Mouse (Mus musculus) limb, embryonic 15.5 days (tissue): ENCODE results near the gene Ppfia3. TPM values are rescaled to one million over a fixed set of nuclear protein-coding genes. Genes with fewer than 3 reads are reported as not detected.

Experiments used
- ATAC-seq: fragments of 200-750 bp; cut with Nextera tagmentation; 2 replicates; pipeline ENCODE4 v1.8.0; 2017; ENCODE audit warnings: low read depth, moderate TSS enrichment; ENCODE audit not compliant: insufficient number of reproducible peaks, low FRiP score, low TSS enrichment
- H3K27ac ChIP-seq: fragments of 300-500 bp; sonication (generic); 2 replicates; pipeline ENCODE4 v1.5.1; 2015; ENCODE audit warnings: moderate library complexity, mild to moderate bottlenecking, inconsistent platforms
- H3K27me3 ChIP-seq: fragments of 300-500 bp; sonication (generic); 2 replicates; pipeline ENCODE4 v1.6.1; 2015; ENCODE audit warnings: inconsistent platforms
- H3K36me3 ChIP-seq: fragments of 300-500 bp; sonication (generic); 2 replicates; pipeline ENCODE4 v1.6.1; 2015; ENCODE audit warnings: inconsistent platforms
- H3K4me1 ChIP-seq: fragments of 300-500 bp; sonication (generic); 2 replicates; pipeline ENCODE4 v1.6.1; 2015; ENCODE audit warnings: inconsistent platforms
- H3K4me2 ChIP-seq: fragments of 300-500 bp; sonication (generic); 2 replicates; pipeline ENCODE4 v1.6.1; 2015; ENCODE audit warnings: mild to moderate bottlenecking, inconsistent platforms
- H3K4me3 ChIP-seq: fragments of 300-500 bp; sonication (generic); 2 replicates; pipeline ENCODE4 v1.5.1; 2015; ENCODE audit warnings: mild to moderate bottlenecking, inconsistent platforms
- H3K9ac ChIP-seq: fragments of 300-500 bp; sonication (generic); 2 replicates; pipeline ENCODE4 v1.6.1; 2015; ENCODE audit warnings: inconsistent platforms
- H3K9me3 ChIP-seq: fragments of 300-500 bp; sonication (generic); 2 replicates; pipeline ENCODE4 v1.6.1; 2016; ENCODE audit warnings: inconsistent platforms
- WGBS: fragments of 180-500 bp; shearing (Covaris S2); methylation state at CpG from one replicate; pipeline ENCODE4 v1.1.7; 2015; 5-methylcytosine and 5-hydroxymethylcytosine counted together
- polyA plus RNA-seq: library from polyadenylated mRNA; unstranded; fragments of >200 nt; fragmentation: Nextera tagmentation; extraction: Ambion mirVana; gene quantifications from 2 replicates; pipeline ENCODE4 v1.2.1, GENCODE M21; 2015

Gene Ppfia3
- 7.8 and 9.1 TPM in 2 replicates for polyA plus RNA-seq

DNA sequence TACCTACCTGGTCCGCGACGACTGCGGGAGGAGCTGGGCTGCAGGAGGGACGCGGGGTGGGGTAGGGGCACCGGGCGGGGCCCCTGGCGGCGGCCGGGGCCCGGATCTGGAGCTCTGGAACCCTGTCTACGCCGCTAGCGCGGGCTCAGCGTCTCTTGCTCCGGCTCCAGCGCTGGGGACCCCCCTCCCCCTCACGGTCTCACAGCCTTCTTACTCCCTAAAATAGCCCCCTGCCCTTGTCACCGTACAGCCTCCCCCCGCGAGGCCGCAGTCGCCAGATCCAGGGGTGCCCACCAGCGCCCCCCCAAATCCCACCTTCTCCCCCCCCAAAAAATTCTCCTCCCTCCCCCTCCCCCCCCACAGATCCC lies at the start of gene Ppfia3:
Gene Ppfia3, minus strand, starts transcription at position 368 of the 368 bp plus-strand sequence.
- Histone ChIP-seq H3K27me3 (peaks cover 65% of the 10 kb centered on the region), H3K4me1 (peaks cover 36% of the 10 kb centered on the region), H3K27ac (peak within 1 kb of the TSS; percentile 39; the same call in 1 of the 2 replicates), H3K9ac (peak within 1 kb of the TSS; percentile 59), H3K4me2 (peak within 1 kb of the TSS; percentile 95), H3K4me3 (peak within 1 kb of the TSS; percentile 58), H3K36me3 (no peaks in the 10 kb centered on the region), H3K9me3 (no peaks in the 10 kb centered on the region)
- ATAC-seq: 0 out of 2 replicates have a peak, but pooled peaks have one; percentile 9
- under 1% methylated on average over 25 of the region's 26 CpGs for WGBS

DNA sequence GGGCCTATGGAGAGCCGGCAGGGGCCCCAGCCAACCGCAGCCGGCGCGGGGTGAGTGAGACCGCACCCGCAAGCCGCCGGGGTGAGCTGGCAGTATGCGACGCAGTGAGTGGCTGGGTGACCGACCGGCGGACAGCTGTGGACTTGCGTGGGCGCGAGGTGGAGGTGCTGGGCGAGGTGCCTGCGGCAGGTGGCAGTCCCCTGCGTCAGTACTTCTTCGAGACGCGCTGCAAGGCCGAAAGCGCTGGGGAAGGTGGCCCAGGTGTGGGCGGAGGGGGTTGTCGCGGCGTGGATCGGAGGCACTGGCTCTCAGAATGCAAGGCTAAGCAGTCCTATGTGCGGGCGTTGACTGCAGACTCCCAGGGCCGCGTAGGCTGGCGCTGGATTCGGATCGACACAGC lies 48.8 kb upstream of the Ppfia3 start:
- H3K4me1 ChIP-seq: peaks cover 53% of the 10 kb centered on the region
- no peak overlapping the region for H3K4me3 ChIP-seq
- H3K9ac ChIP-seq: no peak overlapping the region; the same call in 1 of the 2 replicates
- H3K4me2 ChIP-seq: peak overlapping the region; percentile 12; the same call in 1 of the 2 replicates
- peaks cover 2% of the 10 kb centered on the region; the same call in 1 of the 2 replicates for H3K36me3 ChIP-seq
- no peaks in the 10 kb centered on the region for H3K9me3 ChIP-seq
- peaks cover 93% of the 10 kb centered on the region for H3K27me3 ChIP-seq
- 13% methylated on average over 37 of the region's 37 CpGs for WGBS
- no peak overlapping the region for H3K27ac ChIP-seq
- no peak for ATAC-seq

DNA sequence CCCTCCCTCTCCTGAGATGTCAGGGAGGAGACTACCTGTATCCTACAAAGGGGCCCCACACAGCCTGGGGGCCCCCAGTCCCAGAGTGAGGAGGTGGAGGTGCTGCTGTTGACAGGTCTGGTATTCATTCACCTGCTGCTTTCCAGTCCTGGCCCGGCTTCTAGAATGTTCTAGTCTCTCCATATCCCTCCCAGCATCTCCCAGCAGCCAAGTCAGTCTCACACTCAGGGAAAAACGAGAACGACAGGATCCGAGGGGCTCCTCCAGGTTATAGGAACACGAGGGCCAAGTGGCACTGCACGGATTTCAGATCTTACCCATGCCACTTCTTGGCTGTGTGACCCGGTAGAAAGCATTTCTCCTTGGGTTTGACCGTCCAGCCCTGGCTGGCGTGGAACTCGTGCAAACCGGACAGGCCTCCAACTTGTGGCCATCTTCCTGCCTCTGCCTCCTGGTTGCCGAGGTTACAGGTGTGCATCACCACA lies 48.0 kb upstream of the Ppfia3 start:
- WGBS: 34% methylated on average over 12 of the region's 12 CpGs
- Histone ChIP-seq H3K4me3 (0 out of 2 replicates have a peak overlapping the region, but pooled peaks have one; percentile 61), H3K27ac (no peak overlapping the region), H3K9me3 (no peaks in the 10 kb centered on the region), H3K9ac (no peak overlapping the region), H3K4me1 (peaks cover 46% of the 10 kb centered on the region), H3K4me2 (no peak overlapping the region), H3K36me3 (no peaks in the 10 kb centered on the region), H3K27me3 (peaks cover 94% of the 10 kb centered on the region)
- ATAC-seq: no peak

DNA sequence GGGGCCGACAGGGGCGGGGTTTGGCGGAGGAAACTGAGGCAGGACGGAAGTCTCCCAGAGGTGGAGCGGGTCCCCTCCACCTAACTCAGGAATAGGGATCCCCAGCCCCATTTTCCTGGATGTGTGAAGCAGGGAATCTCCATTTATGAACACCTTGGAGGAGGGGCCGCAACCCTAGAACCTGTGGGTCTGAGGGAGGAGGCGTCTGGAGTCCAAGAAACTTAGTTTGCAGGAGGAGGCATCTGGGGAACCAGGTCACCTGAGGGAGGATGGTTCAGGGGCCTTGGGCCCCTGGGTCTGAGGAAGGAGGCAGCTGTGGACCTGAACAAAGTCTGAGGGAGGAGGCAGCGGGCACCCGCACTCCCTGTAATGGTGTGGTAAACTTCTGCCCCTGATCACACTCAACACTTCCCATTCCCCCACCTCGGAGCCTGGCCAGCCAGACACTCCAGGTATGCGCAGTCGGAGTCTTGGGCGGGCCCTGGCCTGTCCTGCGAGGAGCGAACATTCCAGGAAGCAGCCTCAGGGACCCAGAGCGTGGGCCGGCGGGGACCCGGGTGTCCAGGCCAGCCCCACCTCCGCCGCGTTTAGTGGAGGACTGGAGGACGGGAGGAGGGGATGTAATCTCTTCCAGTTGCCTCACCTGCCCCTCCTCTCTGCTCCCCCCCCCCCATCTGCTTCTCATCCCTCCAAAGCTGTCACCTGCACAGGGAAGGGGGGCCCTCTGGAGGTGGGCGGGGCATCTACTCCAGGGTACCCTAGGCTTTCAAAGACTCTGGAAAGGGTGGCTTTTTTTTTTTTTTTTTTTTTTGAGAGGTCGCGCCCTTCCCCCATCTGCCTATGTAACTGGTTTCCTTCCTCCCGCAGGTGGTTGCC lies 47.3 kb upstream of the Ppfia3 start:
- ATAC-seq: peak; percentile 37; the same call in 1 of the 2 replicates
- Histone ChIP-seq H3K4me2 (peak overlapping the region; percentile 95), H3K9ac (peak overlapping the region; percentile 52), H3K4me1 (peaks cover 43% of the 10 kb centered on the region), H3K27me3 (peaks cover 95% of the 10 kb centered on the region), H3K36me3 (no peaks in the 10 kb centered on the region), H3K27ac (peak overlapping the region; percentile 72), H3K9me3 (no peaks in the 10 kb centered on the region), H3K4me3 (peak overlapping the region; percentile 61)
- WGBS: 2% methylated on average over 24 of the region's 27 CpGs

DNA sequence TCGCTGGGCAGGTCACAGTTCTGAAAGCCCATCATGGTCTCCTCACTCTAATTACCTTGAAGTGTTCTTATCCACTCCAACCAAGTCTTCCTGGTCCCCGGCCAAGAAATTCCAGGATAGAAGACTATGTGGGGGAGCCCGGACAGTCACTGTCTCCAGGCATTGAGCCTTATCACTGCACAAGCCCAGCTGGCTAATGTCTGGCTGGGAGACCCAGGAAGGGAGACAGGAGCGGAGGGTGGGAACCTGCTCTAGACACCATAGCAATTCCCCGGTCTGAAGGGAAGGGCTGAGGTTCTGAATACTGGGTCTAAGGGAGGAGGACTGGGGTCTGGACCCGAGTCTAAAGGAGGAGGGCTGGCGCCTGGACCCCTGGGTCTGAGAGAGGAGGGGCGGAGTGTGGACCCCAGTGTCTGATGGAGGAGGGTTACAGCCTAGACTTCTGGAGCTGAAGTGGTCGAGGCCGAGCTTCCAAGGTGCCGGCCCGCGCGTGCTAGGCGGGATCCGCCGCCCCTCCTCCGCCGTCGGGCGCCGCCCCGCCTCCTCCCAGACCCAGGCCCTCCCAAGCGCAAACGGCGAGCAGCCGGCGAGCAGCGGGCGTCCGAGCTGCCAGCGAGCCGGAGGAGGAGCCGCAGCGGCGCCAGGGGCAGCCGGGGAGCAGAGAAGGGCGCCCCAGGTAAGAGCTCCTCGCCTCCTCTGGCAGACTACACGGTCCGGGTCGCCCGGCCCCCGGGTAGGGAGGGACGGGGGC lies 46.5 kb upstream of the Ppfia3 start, which contains the start of gene Ntf5:
Gene Ntf5, plus strand, starts transcription at position 583 of the 751 bp plus-strand sequence.
- Histone ChIP-seq H3K9me3 (no peaks in the 10 kb centered on the region), H3K36me3 (no peaks in the 10 kb centered on the region), H3K4me3 (peak within 1 kb of the TSS; percentile 61), H3K27ac (peak within 1 kb of the TSS; percentile 72), H3K27me3 (peaks cover 95% of the 10 kb centered on the region), H3K9ac (peak within 1 kb of the TSS; percentile 52), H3K4me2 (peak within 1 kb of the TSS; percentile 95), H3K4me1 (peaks cover 35% of the 10 kb centered on the region)
- no peak for ATAC-seq
- WGBS: 3% methylated on average over 38 of the region's 45 CpGs

DNA sequence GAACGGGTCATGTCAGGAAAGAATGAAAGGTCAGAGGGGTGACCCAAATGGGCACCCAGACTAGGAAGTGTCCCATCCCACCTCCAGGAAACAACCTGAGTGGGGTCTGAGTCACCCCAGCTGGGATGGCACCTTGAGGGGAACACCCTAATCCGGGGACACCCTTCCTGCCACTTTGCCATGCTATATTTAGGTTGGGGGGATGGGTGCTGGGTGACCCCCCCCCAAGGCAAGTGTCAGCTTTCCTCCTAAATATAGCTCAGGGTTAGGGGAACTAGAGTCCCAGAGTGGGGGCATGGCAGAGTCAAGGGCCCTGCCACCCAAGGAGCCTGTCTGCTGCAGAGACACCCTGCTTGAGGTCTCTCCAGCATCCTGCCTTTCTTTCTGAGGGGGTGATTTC lies 45.6 kb upstream of the Ppfia3 start:
- 82% methylated on average over 2 of the region's 2 CpGs for WGBS

DNA sequence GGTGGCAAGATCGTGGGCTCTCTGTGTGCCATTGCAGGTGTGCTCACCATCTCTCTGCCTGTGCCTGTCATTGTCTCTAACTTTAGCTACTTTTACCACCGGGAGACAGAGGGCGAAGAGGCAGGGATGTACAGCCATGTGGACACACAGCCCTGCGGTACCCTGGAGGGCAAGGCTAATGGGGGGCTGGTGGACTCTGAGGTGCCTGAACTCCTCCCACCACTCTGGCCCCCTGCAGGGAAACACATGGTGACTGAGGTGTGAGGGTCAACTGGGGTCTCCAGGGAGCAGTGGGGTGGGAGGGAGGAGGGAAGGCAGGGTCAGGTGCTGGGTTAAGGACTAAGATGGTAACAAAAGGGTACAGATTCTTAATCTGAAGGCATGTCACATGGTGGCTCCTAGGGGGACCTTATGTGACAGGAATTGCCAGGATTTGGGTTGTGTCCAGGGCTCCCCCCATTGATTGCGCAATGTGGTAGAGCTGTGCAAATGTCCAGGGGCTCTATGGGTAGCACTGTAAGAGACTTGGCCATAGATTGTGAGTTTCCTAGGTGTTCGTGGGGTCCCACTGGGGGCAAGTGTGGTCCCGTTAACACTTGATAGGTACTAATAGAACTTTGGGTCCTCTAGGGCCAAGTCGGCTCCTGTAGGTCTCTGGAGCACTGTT lies 42.8 kb upstream of the Ppfia3 start:
- no peaks in the 10 kb centered on the region for H3K36me3 ChIP-seq
- H3K9ac ChIP-seq: no peak overlapping the region
- H3K27me3 ChIP-seq: peaks cover 96% of the 10 kb centered on the region
- H3K27ac ChIP-seq: no peak overlapping the region
- H3K4me1 ChIP-seq: peaks cover 34% of the 10 kb centered on the region
- no peak overlapping the region for H3K4me3 ChIP-seq
- no peaks in the 10 kb centered on the region for H3K9me3 ChIP-seq
- no peak for ATAC-seq
- no peak overlapping the region for H3K4me2 ChIP-seq
- 84% methylated on average over 8 of the region's 8 CpGs for WGBS

More for the DNA sequence above, 45.6 kb upstream of the Ppfia3 start:
- no peak for ATAC-seq
- H3K27me3 ChIP-seq: peaks cover 95% of the 10 kb centered on the region
- H3K9me3 ChIP-seq: no peaks in the 10 kb centered on the region
- H3K9ac ChIP-seq: no peak overlapping the region
- H3K27ac ChIP-seq: no peak overlapping the region
- H3K4me3 ChIP-seq: no peak overlapping the region
- peaks cover 26% of the 10 kb centered on the region for H3K4me1 ChIP-seq
- H3K36me3 ChIP-seq: no peaks in the 10 kb centered on the region
- H3K4me2 ChIP-seq: no peak overlapping the region

DNA sequence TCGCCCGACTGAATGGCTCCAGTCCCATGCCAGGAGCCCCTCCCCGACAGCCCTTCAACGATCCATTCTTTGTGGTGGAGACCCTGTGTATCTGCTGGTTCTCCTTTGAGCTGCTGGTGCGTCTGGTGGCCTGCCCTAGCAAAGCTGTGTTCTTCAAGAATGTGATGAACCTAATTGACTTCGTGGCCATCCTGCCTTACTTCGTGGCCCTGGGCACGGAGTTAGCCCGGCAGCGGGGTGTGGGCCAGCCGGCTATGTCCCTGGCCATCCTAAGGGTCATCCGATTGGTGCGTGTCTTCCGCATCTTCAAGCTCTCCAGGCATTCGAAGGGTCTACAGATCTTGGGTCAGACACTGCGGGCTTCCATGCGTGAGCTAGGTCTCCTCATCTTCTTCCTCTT lies 42.1 kb upstream of the Ppfia3 start:
- no peak overlapping the region for H3K4me3 ChIP-seq
- no peaks in the 10 kb centered on the region for H3K9me3 ChIP-seq
- WGBS: 88% methylated on average over 17 of the region's 17 CpGs
- H3K27me3 ChIP-seq: peaks cover 89% of the 10 kb centered on the region
- ATAC-seq: no peak
- no peaks in the 10 kb centered on the region for H3K36me3 ChIP-seq
- no peak overlapping the region for H3K9ac ChIP-seq
- H3K4me1 ChIP-seq: peaks cover 29% of the 10 kb centered on the region
- no peak overlapping the region for H3K4me2 ChIP-seq
- H3K27ac ChIP-seq: no peak overlapping the region

DNA sequence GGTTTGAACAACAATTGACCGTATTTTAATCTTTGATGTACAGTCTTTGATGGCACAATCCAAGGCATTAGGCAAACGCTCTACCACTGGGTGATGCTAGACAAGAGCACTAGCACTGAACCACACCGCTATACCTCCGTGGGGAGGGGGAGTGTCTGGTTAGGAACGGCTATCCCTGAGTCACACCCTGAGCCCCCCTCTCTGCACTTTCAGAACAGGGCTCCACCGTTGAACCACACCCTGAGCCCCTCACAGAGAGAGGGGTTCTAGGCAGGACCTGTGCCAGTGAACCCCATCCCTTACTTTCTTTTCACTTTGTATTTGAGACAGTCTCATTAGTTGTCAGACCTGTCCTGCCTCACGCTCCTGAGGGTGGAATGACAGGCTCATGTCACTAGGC lies 41.5 kb upstream of the Ppfia3 start:
- no peaks in the 10 kb centered on the region for H3K36me3 ChIP-seq
- peaks cover 83% of the 10 kb centered on the region for H3K27me3 ChIP-seq
- no peaks in the 10 kb centered on the region for H3K9me3 ChIP-seq
- H3K4me1 ChIP-seq: peaks cover 23% of the 10 kb centered on the region
- 57% methylated on average over 7 of the region's 7 CpGs for WGBS
- H3K27ac ChIP-seq: no peak overlapping the region
- no peak overlapping the region for H3K4me2 ChIP-seq
- no peak overlapping the region for H3K9ac ChIP-seq
- ATAC-seq: no peak
- H3K4me3 ChIP-seq: no peak overlapping the region

DNA sequence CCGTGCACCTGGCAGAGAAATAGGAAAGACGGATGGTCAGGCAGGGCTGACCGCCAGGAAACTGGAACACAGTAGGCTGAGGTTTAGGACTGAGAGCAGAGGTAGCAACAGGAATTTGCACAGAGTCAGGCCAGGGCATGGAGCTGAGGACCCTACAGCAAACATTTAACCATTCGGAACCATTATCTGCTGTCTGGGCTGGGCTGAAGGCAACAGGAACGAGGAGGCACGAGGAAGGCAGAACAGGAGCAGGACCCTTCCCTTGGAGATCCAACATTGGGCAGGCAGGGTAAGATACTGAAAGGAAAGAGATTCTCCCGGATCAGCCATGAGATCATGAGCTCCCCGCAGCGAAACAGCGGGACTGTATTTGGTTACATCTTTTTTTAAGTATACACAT lies 41.0 kb upstream of the Ppfia3 start:
- no peak overlapping the region for H3K4me2 ChIP-seq
- H3K27ac ChIP-seq: no peak overlapping the region
- H3K36me3 ChIP-seq: no peaks in the 10 kb centered on the region
- no peak for ATAC-seq
- no peak overlapping the region for H3K9ac ChIP-seq
- H3K9me3 ChIP-seq: no peaks in the 10 kb centered on the region
- no peak overlapping the region for H3K4me3 ChIP-seq
- peaks cover 18% of the 10 kb centered on the region for H3K4me1 ChIP-seq
- 82% methylated on average over 10 of the region's 10 CpGs for WGBS
- peaks cover 79% of the 10 kb centered on the region for H3K27me3 ChIP-seq
